Mouse (Mus musculus) lung, embryonic 14.5 days (tissue): ENCODE measurements around the gene Xab2. TPM values are rescaled to one million over a fixed set of nuclear protein-coding genes. Genes with fewer than 3 reads are reported as not detected.
A peak's percentile ranks its signal among the peaks of the same experiment; 100 is the strongest.

Source experiments
- ATAC-seq: fragments of 200-750 bp; cut with Nextera tagmentation; 2 replicates; pipeline ENCODE4 v1.8.0; 2017; ENCODE audit warnings: mild to moderate bottlenecking, moderate TSS enrichment, moderate library complexity; ENCODE audit not compliant: insufficient read depth
- DNase-seq: peaks from one replicate; pipeline ENCODE4 v3.0.0-alpha.2; 2015
- H3K27ac ChIP-seq: fragments of 300-500 bp; sonication (generic); 2 replicates; pipeline ENCODE4 v1.5.1; 2014; ENCODE audit warnings: low read depth, mild to moderate bottlenecking, moderate library complexity
- H3K27me3 ChIP-seq: fragments of 300-500 bp; sonication (generic); 2 replicates; pipeline ENCODE4 v1.6.1; 2014; ENCODE audit warnings: low read length, control low read depth; ENCODE audit not compliant: insufficient read depth
- H3K36me3 ChIP-seq: fragments of 300-500 bp; sonication (generic); 2 replicates; pipeline ENCODE4 v1.6.1; 2014; ENCODE audit warnings: control low read depth; ENCODE audit not compliant: insufficient read depth
- H3K4me1 ChIP-seq: fragments of 300-500 bp; sonication (generic); 2 replicates; pipeline ENCODE4 v1.6.1; 2014; ENCODE audit warnings: antibody characterized with exemption, control low read depth; ENCODE audit not compliant: insufficient read depth
- H3K4me2 ChIP-seq: fragments of 300-500 bp; sonication (generic); 2 replicates; pipeline ENCODE4 v1.6.1; 2014; ENCODE audit warnings: mild to moderate bottlenecking
- H3K4me3 ChIP-seq: fragments of 300-500 bp; sonication (generic); 2 replicates; pipeline ENCODE4 v1.5.1; 2014; ENCODE audit warnings: low read depth, low read length
- H3K9ac ChIP-seq: fragments of 300-500 bp; sonication (generic); 2 replicates; pipeline ENCODE4 v1.6.1; 2014
- H3K9me3 ChIP-seq: fragments of 300-500 bp; sonication (generic); 2 replicates; pipeline ENCODE4 v1.6.1; 2016; ENCODE audit warnings: low read depth, low read length, control low read depth
- CTCF ChIP-seq: IDR thresholded peaks from 2 replicates; pipeline ENCODE4 v1.5.1; 2016; ENCODE audit warnings: antibody characterized with exemption, low read depth
- WGBS: fragments of 180-500 bp; shearing (Covaris S2); extraction: QIAGEN DNeasy Blood & Tissue Kit; methylation state at CpG from one replicate; pipeline ENCODE4 v1.1.7; 2014; 5-methylcytosine and 5-hydroxymethylcytosine counted together
- polyA plus RNA-seq: library from polyadenylated mRNA; unstranded; fragments of >200 nt; fragmentation: Nextera tagmentation; extraction: Ambion mirVana; gene quantifications from 2 replicates; pipeline ENCODE4 v1.2.1, GENCODE M21; 2014

Xab2 gene
- polyA plus RNA-seq, 1 experiment from 2014 or later, result 55.9 TPM

GRCm38 (mm10) chr8:3631478-3631875, 10.4 kb upstream of the Xab2 start:
- H3K9me3 ChIP-seq, result no peaks in the 10 kb centered on the region
- no peak overlapping the region for H3K27ac ChIP-seq
- H3K36me3 ChIP-seq, result 0 out of 2 replicates have a peak, but pooled peaks cover 6% of the 10 kb centered on the region
- WGBS, result 16% methylated on average over 8 of the region's 8 CpGs
- TF ChIP-seq CTCF, result no peak
- H3K27me3 ChIP-seq, result 0 out of 2 replicates have a peak, but pooled peaks cover 5% of the 10 kb centered on the region
- peak; percentile 13; the same call in 1 of the 2 replicates for ATAC-seq
- peak overlapping the region; percentile 62 for H3K4me2 ChIP-seq
- H3K4me3 ChIP-seq, result peak overlapping the region; percentile 59
- no peaks in the 10 kb centered on the region for H3K4me1 ChIP-seq
- DNase-seq, result no peak
- H3K9ac ChIP-seq, result peak overlapping the region; percentile 56

DNA sequence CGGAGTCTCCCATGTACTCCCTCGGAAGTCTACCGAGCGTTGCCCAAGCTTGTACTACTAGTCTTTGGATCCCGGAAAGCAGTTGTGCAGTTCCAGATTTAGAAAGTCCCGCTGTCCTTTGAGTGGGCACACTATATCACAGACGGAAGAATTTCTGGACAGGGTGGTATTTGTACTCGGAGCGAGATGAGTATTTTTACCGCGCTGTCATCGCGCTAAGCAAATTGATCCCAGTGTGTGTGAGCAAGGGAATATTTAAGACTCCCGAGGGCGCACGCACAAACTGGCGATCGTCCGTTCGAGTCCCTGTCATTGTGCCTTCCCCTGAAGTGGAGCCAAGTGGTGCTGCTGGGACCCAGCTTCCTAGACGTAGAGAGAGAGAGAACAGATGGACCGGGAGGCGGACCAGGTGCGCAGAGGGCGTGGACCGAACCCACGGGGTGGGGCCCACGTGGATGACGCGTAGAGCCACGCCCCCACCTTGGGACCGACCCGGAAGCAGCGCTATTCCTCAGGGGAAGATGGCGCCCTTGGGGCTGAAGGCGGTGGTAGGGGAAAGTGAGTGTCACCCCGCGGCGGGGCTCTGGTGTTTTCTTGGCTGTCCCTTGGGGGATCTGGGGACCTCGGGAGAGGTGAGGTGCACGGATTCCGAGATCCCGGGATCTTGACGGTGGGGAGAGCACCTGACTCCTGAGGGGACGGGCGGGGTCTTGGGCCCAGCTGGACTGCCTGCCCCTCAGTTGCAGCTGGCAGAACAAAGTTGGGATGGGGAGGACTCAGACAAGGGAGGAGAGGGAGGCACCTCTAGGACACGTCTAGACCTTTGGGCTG, 9.7 kb upstream of the Xab2 start, which contains the start of gene Stxbp2:
Gene Stxbp2 (plus strand): TSS at position 309 of the 831 bp plus-strand sequence.
- Histone ChIP-seq H3K27me3 (0 out of 2 replicates have a peak, but pooled peaks cover 5% of the 10 kb centered on the region), H3K4me3 (peak within 1 kb of the TSS; percentile 59), H3K27ac (no peak within 1 kb of the TSS), H3K9me3 (no peaks in the 10 kb centered on the region), H3K36me3 (0 out of 2 replicates have a peak, but pooled peaks cover 3% of the 10 kb centered on the region), H3K4me2 (peak within 1 kb of the TSS; percentile 62), H3K4me1 (no peaks in the 10 kb centered on the region), H3K9ac (peak within 1 kb of the TSS; percentile 56)
- TF ChIP-seq CTCF, result no peak
- ATAC-seq, result peak; percentile 92
- WGBS, result 5% methylated on average over 47 of the region's 47 CpGs
- DNase-seq, result peak; percentile 83

GRCm38 (mm10) chr8:3628014-3628413, 6.9 kb upstream of the Xab2 start:
- H3K4me2 ChIP-seq, result no peak overlapping the region
- no peaks in the 10 kb centered on the region for H3K4me1 ChIP-seq
- 0 out of 2 replicates have a peak, but pooled peaks cover 5% of the 10 kb centered on the region for H3K27me3 ChIP-seq
- 29% methylated on average over 5 of the region's 5 CpGs for WGBS
- H3K27ac ChIP-seq, result no peak overlapping the region
- no peak overlapping the region for H3K4me3 ChIP-seq
- ATAC-seq, result no peak
- no peaks in the 10 kb centered on the region for H3K36me3 ChIP-seq
- H3K9me3 ChIP-seq, result no peaks in the 10 kb centered on the region
- peak; percentile 43 for DNase-seq
- H3K9ac ChIP-seq, result no peak overlapping the region
- peak; percentile 60 for TF ChIP-seq CTCF

DNA sequence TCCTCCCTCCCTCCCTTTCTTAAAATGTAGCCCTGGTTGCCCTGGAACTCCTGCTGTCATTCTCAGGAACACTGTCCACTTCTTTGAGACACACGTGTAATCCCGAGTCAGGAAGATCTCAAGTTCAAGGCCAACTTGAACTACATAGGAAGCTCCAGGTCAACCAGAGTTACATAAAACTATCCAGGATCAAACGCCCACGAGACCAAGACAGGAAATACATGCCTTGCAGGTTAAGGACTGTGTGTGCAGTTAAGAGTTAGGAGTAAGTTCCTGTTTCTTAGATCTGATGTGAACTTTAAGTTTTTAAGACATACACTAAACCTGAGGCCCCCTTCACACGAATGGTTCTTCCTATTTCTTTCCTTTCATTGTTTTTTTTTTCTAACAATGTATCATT, 5.9 kb upstream of the Xab2 start:
- ATAC-seq, result no peak
- Histone ChIP-seq H3K4me3 (no peak overlapping the region), H3K4me2 (no peak overlapping the region), H3K9me3 (no peaks in the 10 kb centered on the region), H3K36me3 (no peaks in the 10 kb centered on the region), H3K9ac (no peak overlapping the region), H3K27ac (no peak overlapping the region), H3K4me1 (no peaks in the 10 kb centered on the region), H3K27me3 (0 out of 2 replicates have a peak, but pooled peaks cover 5% of the 10 kb centered on the region)
- WGBS, result 45% methylated on average over 5 of the region's 5 CpGs
- DNase-seq, result no peak
- TF ChIP-seq CTCF, result no peak

GRCm38 (mm10) chr8:3625445-3625844, 4.3 kb upstream of the Xab2 start, which contains the start of gene Pcp2:
TSS of gene Pcp2 (minus strand) at chr8:3625545.
- DNase-seq, result no peak
- 64% methylated on average over 1 of the region's 1 CpGs for WGBS
- Histone ChIP-seq H3K9me3 (no peaks in the 10 kb centered on the region), H3K4me3 (no peak within 1 kb of the TSS), H3K27ac (no peak within 1 kb of the TSS), H3K9ac (no peak within 1 kb of the TSS), H3K4me2 (no peak within 1 kb of the TSS), H3K36me3 (no peaks in the 10 kb centered on the region), H3K4me1 (no peaks in the 10 kb centered on the region), H3K27me3 (0 out of 2 replicates have a peak, but pooled peaks cover 5% of the 10 kb centered on the region)
- no peak for TF ChIP-seq CTCF
- no peak for ATAC-seq

- WGBS, result 63% methylated on average over 8 of the region's 8 CpGs
- H3K27me3 ChIP-seq, result no peaks in the 10 kb centered on the region
- H3K9ac ChIP-seq, result peak overlapping the region; percentile 55
Measured at GRCm38 (mm10) chr8:3622119-3622518, 1.0 kb upstream of the Xab2 start.

DNA sequence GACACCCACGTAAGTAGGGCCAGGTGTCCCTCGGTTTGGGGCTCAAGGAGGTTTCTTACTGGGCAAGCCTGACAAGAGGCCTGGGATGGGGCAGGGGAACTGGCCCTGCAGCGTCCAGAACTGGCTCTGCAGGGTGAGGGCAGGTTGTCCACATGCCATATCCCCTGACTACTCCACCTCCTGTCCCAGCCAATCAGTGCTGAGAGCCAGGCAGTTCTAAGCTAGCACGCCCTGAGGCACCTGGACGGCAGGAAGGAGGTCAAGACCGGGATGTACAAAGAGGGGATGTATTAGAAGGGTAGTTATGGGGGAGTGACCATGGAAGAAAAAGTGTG, 11.3 kb downstream of the Xab2 start:
- peaks cover 74% of the 10 kb centered on the region for H3K36me3 ChIP-seq
- H3K9me3 ChIP-seq, result no peaks in the 10 kb centered on the region
- TF ChIP-seq CTCF, result no peak
- H3K27ac ChIP-seq, result no peak overlapping the region
- no peak overlapping the region for H3K4me2 ChIP-seq
- no peak overlapping the region for H3K4me3 ChIP-seq
- no peak for DNase-seq
- no peak for ATAC-seq
- H3K9ac ChIP-seq, result no peak overlapping the region
- WGBS, result 72% methylated on average over 6 of the region's 6 CpGs
- no peaks in the 10 kb centered on the region for H3K4me1 ChIP-seq
- no peaks in the 10 kb centered on the region for H3K27me3 ChIP-seq

More at GRCm38 (mm10) chr8:3622119-3622518, 1.0 kb upstream of the Xab2 start:
- TF ChIP-seq CTCF, result no peak
- Histone ChIP-seq H3K4me3 (peak overlapping the region; percentile 87), H3K9me3 (no peaks in the 10 kb centered on the region), H3K4me2 (peak overlapping the region; percentile 69), H3K36me3 (peaks cover 14% of the 10 kb centered on the region), H3K27ac (no peak overlapping the region), H3K4me1 (peaks cover 3% of the 10 kb centered on the region; the same call in 1 of the 2 replicates)
- no peak for DNase-seq
- no peak for ATAC-seq
